Mouse (Mus musculus) kidney, postnatal 0 days (tissue): ENCODE results near the gene Fmod. TPM values are rescaled to one million over a fixed set of nuclear protein-coding genes. Genes with fewer than 3 reads are reported as not detected.

Source experiments
- ATAC-seq: fragments of 200-750 bp; cut with Nextera tagmentation; replicated peaks from 2 replicates; pipeline ENCODE4 v1.8.0; 2017; ENCODE audit warnings: low read depth, moderate number of reproducible peaks, moderate TSS enrichment, moderate library complexity; ENCODE audit not compliant: low FRiP score
- DNase-seq: peaks from one replicate; pipeline ENCODE4 v3.0.0-alpha.2; 2016; ENCODE audit warnings: low spot score
- H3K27ac ChIP-seq: fragments of 300-500 bp; sonication (generic); 2 replicates; pipeline ENCODE4 v1.5.1; 2014; ENCODE audit warnings: mild to moderate bottlenecking
- H3K27me3 ChIP-seq: fragments of 300-500 bp; sonication (generic); 2 replicates; pipeline ENCODE4 v1.6.1; 2014; ENCODE audit warnings: low read length, mixed read lengths; ENCODE audit not compliant: insufficient read depth
- H3K36me3 ChIP-seq: fragments of 300-500 bp; sonication (generic); 2 replicates; pipeline ENCODE4 v1.6.1; 2014; ENCODE audit warnings: low read length, mixed read lengths; ENCODE audit not compliant: insufficient read depth
- H3K4me1 ChIP-seq: fragments of 300-500 bp; sonication (generic); replicated peaks from 2 replicates; pipeline ENCODE4 v1.6.1; 2014; ENCODE audit warnings: antibody characterized with exemption, low read length, mixed read lengths; ENCODE audit not compliant: insufficient read depth
- H3K4me2 ChIP-seq: fragments of 300-500 bp; sonication (generic); 2 replicates; pipeline ENCODE4 v1.6.1; 2014; ENCODE audit warnings: mild to moderate bottlenecking, low read length, moderate library complexity, mixed read lengths
- H3K4me3 ChIP-seq: fragments of 300-500 bp; sonication (generic); replicated peaks from 2 replicates; pipeline ENCODE4 v1.5.1; 2014; ENCODE audit warnings: low read depth, low read length
- H3K9ac ChIP-seq: fragments of 300-500 bp; sonication (generic); 2 replicates; pipeline ENCODE4 v1.6.1; 2014; ENCODE audit warnings: low read depth, low read length
- H3K9me3 ChIP-seq: fragments of 300-500 bp; sonication (generic); replicated peaks from 2 replicates; pipeline ENCODE4 v1.6.1; 2016; ENCODE audit warnings: low read length, inconsistent platforms, mixed read lengths
- CTCF ChIP-seq: IDR thresholded peaks from 2 replicates; pipeline ENCODE4 v1.5.1; 2016; ENCODE audit warnings: antibody characterized with exemption, low read depth, mild to moderate bottlenecking, moderate library complexity
- WGBS: fragments of 180-500 bp; shearing (Covaris S2); extraction: QIAGEN DNeasy Blood & Tissue Kit; methylation state at CpG from one replicate; pipeline ENCODE4 v1.1.7; 2014; 5-methylcytosine and 5-hydroxymethylcytosine counted together
- polyA plus RNA-seq: library from polyadenylated mRNA; unstranded; fragments of >200 nt; fragmentation: Nextera tagmentation; extraction: Ambion mirVana; gene quantifications from 2 replicates; pipeline ENCODE4 v1.2.1, GENCODE M21; 2015

The Fmod gene
- polyA plus RNA-seq, 1 experiment from 2014 or later = 7.8 TPM

GRCm38 (mm10) chr1:134063773-134064125 lies 26.7 kb downstream of the Fmod start:
- no peak for TF ChIP-seq CTCF
- H3K36me3 ChIP-seq = no peaks in the 10 kb centered on the region
- ATAC-seq (no peak), DNase-seq (no peak)
- 9% methylated on average over 9 of the region's 9 CpGs for WGBS
- H3K9me3 ChIP-seq = no peaks in the 10 kb centered on the region
- H3K4me1 ChIP-seq = peaks cover 73% of the 10 kb centered on the region
- no peak overlapping the region for H3K4me3 ChIP-seq
- H3K27me3 ChIP-seq = no peaks in the 10 kb centered on the region
- H3K4me2 ChIP-seq = peak overlapping the region; percentile 45
- H3K9ac ChIP-seq = peak overlapping the region; percentile 56
- peak overlapping the region; percentile 98 for H3K27ac ChIP-seq

- Histone ChIP-seq H3K9me3 (no peaks in the 10 kb centered on the region), H3K4me2 (no peak overlapping the region), H3K9ac (no peak overlapping the region), H3K4me3 (no peak overlapping the region), H3K27me3 (no peaks in the 10 kb centered on the region), H3K27ac (peak overlapping the region; percentile 98), H3K36me3 (no peaks in the 10 kb centered on the region), H3K4me1 (peaks cover 73% of the 10 kb centered on the region)
- no peak for DNase-seq
- TF ChIP-seq CTCF = no peak
- ATAC-seq = no peak
- 91% methylated on average over 2 of the region's 2 CpGs for WGBS
Observed at GRCm38 (mm10) chr1:134064296-134064831, 27.3 kb downstream of the Fmod start.

- H3K27me3 ChIP-seq = no peaks in the 10 kb centered on the region
- peaks cover 71% of the 10 kb centered on the region for H3K4me1 ChIP-seq
- no peak for DNase-seq
- no peak overlapping the region for H3K9ac ChIP-seq
- no peaks in the 10 kb centered on the region for H3K9me3 ChIP-seq
- H3K4me2 ChIP-seq = no peak overlapping the region
- H3K27ac ChIP-seq = peak overlapping the region; percentile 20; the same call in 1 of the 2 replicates
- no peak for ATAC-seq
- WGBS = 33% methylated on average over 4 of the region's 4 CpGs
- TF ChIP-seq CTCF = no peak
- H3K36me3 ChIP-seq = no peaks in the 10 kb centered on the region
- H3K4me3 ChIP-seq = no peak overlapping the region
Observed at GRCm38 (mm10) chr1:134065241-134065809, 28.3 kb downstream of the Fmod start.

GRCm38 (mm10) chr1:134066554-134066953 lies 29.5 kb downstream of the Fmod start:
- Histone ChIP-seq H3K4me1 (peaks cover 67% of the 10 kb centered on the region), H3K36me3 (no peaks in the 10 kb centered on the region), H3K9ac (no peak overlapping the region), H3K27me3 (no peaks in the 10 kb centered on the region), H3K27ac (0 out of 2 replicates have a peak overlapping the region, but pooled peaks have one; percentile 47), H3K4me3 (no peak overlapping the region), H3K9me3 (no peaks in the 10 kb centered on the region), H3K4me2 (no peak overlapping the region)
- DNase-seq (no peak), ATAC-seq (no peak)
- no peak for TF ChIP-seq CTCF
- 45% methylated on average over 3 of the region's 3 CpGs for WGBS

GRCm38 (mm10) chr1:134067143-134067619 lies 30.1 kb downstream of the Fmod start:
- no peak for TF ChIP-seq CTCF
- Histone ChIP-seq H3K4me1 (peaks cover 66% of the 10 kb centered on the region), H3K27me3 (no peaks in the 10 kb centered on the region), H3K36me3 (no peaks in the 10 kb centered on the region), H3K4me3 (no peak overlapping the region), H3K27ac (0 out of 2 replicates have a peak overlapping the region, but pooled peaks have one; percentile 47), H3K9me3 (no peaks in the 10 kb centered on the region), H3K9ac (no peak overlapping the region), H3K4me2 (no peak overlapping the region)
- peak; percentile 82 for DNase-seq
- WGBS = 6% methylated on average over 8 of the region's 8 CpGs
- ATAC-seq = peak; percentile 53

GRCm38 (mm10) chr1:134070099-134070669 lies 33.1 kb downstream of the Fmod start:
- no peaks in the 10 kb centered on the region for H3K9me3 ChIP-seq
- peak overlapping the region; percentile 72 for H3K27ac ChIP-seq
- no peaks in the 10 kb centered on the region for H3K27me3 ChIP-seq
- H3K9ac ChIP-seq = no peak overlapping the region
- WGBS = 52% methylated on average over 8 of the region's 8 CpGs
- TF ChIP-seq CTCF = no peak
- no peak overlapping the region for H3K4me2 ChIP-seq
- no peak overlapping the region for H3K4me3 ChIP-seq
- DNase-seq (no peak), ATAC-seq (no peak)
- H3K36me3 ChIP-seq = 0 out of 2 replicates have a peak, but pooled peaks cover under 1% of the 10 kb centered on the region
- peaks cover 42% of the 10 kb centered on the region for H3K4me1 ChIP-seq
